Mouse (Mus musculus): ENCODE measurements around the gene Gm3252.
"Not testable (repeated sequence)": the region's sequence is repeated elsewhere in the genome, so short reads cannot be mapped to it uniquely, and the experiment has no call there.

The Gm3252 gene

GRCm38 (mm10) chr14:4726038-4726880 lies at the start of gene Gm3252:
Gene Gm3252, plus strand, starts transcription at chr14:4726775.
- DNase-seq (ENCODE audit: inconsistent age in 2 of 2, low spot score in 1 of 2): not testable (repeated sequence)

- DNase-seq (ENCODE audit: inconsistent age in 2 of 2, low spot score in 1 of 2): not testable (repeated sequence)
Measured at GRCm38 (mm10) chr14:4708938-4709337, 17.6 kb upstream of the Gm3252 start, which contains the start of gene Gm7876. Gene Gm7876, plus strand, starts transcription at chr14:4709238.

- not testable (repeated sequence) for DNase-seq (ENCODE audit: inconsistent age in 2 of 2, low spot score in 1 of 2)
Measured at GRCm38 (mm10) chr14:4776037-4776436, 49.5 kb downstream of the Gm3252 start, which contains the start of gene Gm9602. Gene Gm9602, plus strand, starts transcription at chr14:4776337.
